In the genomic region with DNA sequence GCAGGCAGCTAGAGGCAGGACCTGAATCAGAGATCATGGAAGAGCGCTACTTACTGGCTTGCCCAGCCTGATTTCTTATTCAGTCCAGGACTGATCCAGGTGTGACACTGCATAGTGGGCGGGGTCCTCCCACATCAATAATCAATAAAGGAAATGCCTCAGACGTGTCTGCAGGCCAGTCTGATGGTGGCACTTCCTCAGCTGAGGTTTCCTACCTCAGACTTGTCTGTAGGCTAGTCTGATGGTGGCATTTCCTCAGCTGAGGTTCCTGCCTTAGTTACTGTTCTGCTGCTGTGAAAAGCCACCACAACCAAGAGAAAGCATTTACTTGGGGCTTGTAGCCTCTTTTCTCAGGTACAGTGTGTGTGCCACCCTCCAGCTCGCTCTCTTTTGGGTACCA, we compare ENCODE assay signal across 15 mouse cellular contexts.
"Had no signal": no experiment of that assay in that cellular context is flagged by ENCODE, and none has a peak within 500 bp of the region (broad histone marks: within the 10 kb centered on the region; RNA-seq: fewer than 3 reads in every experiment).

No protein-coding gene starts in this region.

- H3K27me3 ChIP-seq: limb, embryonic 12.5 days; neural tube, embryonic 15.5 days had no signal

- DNase-seq: kidney, adult 8-10 months; kidney, postnatal 36 days; layer of hippocampus, adult 9-11 months; layer of hippocampus, postnatal 36 days; lung, embryonic 14.5 days; lung, postnatal 10 days; lung, postnatal 4 days; thymus, adult 18-20 months; thymus, postnatal 14 days had no signal

- H3K9ac ChIP-seq: limb, embryonic 12.5 days; lung, embryonic 14.5 days; neural tube, embryonic 15.5 days had no signal

- H3K36me3 ChIP-seq: limb, embryonic 12.5 days; midbrain, embryonic 10.5 days; neural tube, embryonic 15.5 days had no signal

- H3K27ac ChIP-seq: kidney, postnatal 0 days; limb, embryonic 12.5 days; midbrain, embryonic 10.5 days; neural tube, embryonic 15.5 days had no signal

- H3K4me3 ChIP-seq: limb, embryonic 12.5 days; midbrain, embryonic 10.5 days; neural tube, embryonic 15.5 days had no signal

- H3K4me2 ChIP-seq: limb, embryonic 12.5 days; lung, embryonic 14.5 days; neural tube, embryonic 15.5 days had no signal

- H3K4me1 ChIP-seq: neural tube, embryonic 15.5 days had no signal

- ATAC-seq: intestine, postnatal 0 days; midbrain, embryonic 16.5 days had no signal

- H3K9me3 ChIP-seq: limb, embryonic 12.5 days; midbrain, embryonic 10.5 days; neural tube, embryonic 15.5 days had no signal
